Mouse (Mus musculus): ENCODE results near the gene Coro1b.

DNA sequence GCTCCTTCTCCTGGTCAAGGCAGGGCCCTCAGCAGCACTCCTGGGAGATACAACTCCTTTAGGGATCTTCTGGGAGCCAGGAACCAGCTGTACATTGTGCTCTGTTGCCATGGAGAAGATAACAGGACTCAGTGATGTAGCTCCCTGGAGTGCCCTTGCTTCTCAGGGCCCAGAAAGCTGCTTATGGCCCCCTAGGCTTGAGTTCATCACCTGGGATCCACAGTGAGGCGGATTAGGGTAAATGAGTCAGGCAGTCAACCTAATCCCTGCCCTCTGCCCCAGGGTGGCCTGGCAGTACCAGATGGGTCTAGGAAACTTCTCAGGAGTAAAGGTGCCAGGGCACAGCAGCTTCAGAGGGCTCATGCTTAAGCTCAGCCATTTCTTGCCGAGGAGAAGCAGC, 9.0 kb upstream of the Coro1b start, which contains the start of gene Gpr152:
- no peak for TF ChIP-seq CTCF (IDR thresholded peaks at IDR 0.05; ENCODE audit: low read depth)
- no peak for TF ChIP-seq EP300 (IDR thresholded peaks at IDR 0.05; ENCODE audit: low read depth)
